In the genomic region with DNA sequence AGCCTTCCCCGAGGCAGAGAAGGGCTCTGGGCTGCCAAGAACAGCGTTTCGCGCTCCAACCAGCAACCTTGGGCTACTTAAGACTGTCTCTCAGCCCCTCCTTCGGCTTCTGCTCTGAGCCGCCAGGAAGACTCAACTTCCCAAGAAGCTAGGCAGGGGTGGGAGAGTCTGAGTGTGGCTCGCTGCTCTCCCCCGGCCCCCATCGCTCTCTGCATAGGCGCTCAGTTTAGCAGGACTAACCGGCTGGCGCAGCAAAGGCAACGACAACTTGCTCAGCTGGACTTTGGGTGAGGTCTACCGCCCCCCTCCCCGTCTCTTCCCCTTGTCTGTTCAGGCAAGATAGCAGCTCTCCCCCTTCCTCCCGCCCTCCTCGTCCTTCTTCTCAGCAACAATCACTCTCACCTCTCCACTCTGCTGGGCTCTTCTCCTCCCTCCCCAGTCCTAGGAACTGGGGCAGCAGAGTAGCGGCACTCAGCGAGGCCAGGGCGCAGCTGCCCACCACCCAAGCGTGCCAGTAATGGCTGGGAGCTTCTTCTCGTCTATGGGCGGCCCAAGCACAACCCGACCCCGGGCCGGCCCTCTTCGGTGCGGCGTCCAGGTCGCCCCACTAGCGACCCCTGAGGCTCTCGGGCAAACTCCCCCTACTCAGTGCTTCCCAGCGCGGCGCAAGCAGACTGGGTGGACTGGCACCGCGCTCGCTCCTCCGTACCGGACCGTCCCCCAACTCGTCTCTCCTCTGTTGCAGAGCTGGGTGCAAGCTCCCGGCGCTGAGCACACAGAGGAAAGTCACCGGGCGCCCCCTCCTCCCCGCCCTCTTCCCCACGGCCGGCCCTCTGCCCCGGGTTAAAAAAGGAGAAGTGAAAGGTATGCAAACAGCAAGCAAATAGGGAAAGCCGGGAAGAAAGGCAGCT, we compare ENCODE assay signal across 8 mouse cellular contexts. TPM values are rescaled to one million over a fixed set of nuclear protein-coding genes. Genes with fewer than 3 reads are reported as not detected.
A peak's percentile ranks its signal among the peaks of the same experiment; 100 is the strongest.
DNase-seq lines count a peak whose midpoint lies in the region; ATAC-seq and TF ChIP-seq lines count a peak whose summit lies in the region.

No protein-coding gene starts in this region.

- DNase-seq in gastrocnemius, adult 2 months = peak; percentile 39
- DNase-seq in gastrocnemius, postnatal 25 days = no peak
- peak; percentile 38 for DNase-seq in kidney, postnatal 10 days
- peak; percentile 69 for DNase-seq in neural tube, embryonic 11.5 days (ENCODE audit: low spot score)
- DNase-seq in spleen, postnatal 4 days (ENCODE audit: low spot score in 2 of 2) = no peak
- no peak for DNase-seq in gastrocnemius, adult 8-10 months (ENCODE audit: low spot score in 2 of 2)

- H3K9ac ChIP-seq in heart, embryonic 11.5 days (ENCODE audit: low read depth, low read length) = peak overlapping the region; percentile 94
- peak overlapping the region; percentile 81 for H3K9ac ChIP-seq in neural tube, embryonic 11.5 days (ENCODE audit: low read length)

- H3K4me1 ChIP-seq in brown adipose tissue, adult 24 weeks (ENCODE audit: control insufficient read depth, insufficient read depth, insufficient read length, low read length) = no peaks in the 10 kb centered on the region
- H3K4me1 ChIP-seq in heart, embryonic 11.5 days (ENCODE audit: control insufficient read depth, insufficient read depth, low read length) = peaks cover 17% of the 10 kb centered on the region
- H3K4me1 ChIP-seq in neural tube, embryonic 11.5 days (ENCODE audit: control insufficient read depth, insufficient read depth, low read length) = peaks cover 22% of the 10 kb centered on the region

- under 1% methylated on average over 51 of the region's 51 CpGs for WGBS in heart, embryonic 11.5 days (ENCODE audit: insufficient replicate concordance)
- under 1% methylated on average over 50 of the region's 51 CpGs for WGBS in neural tube, embryonic 11.5 days

- intact Hi-C loops in gastrocnemius, adult 2 months (cut with DNase I) = no loop called here

- peak overlapping the region; percentile 9 for H3K27ac ChIP-seq in gastrocnemius, adult 2 months
- H3K27ac ChIP-seq in brown adipose tissue, adult 24 weeks (replicated peaks; ENCODE audit: low read depth, low read length) = no peak overlapping the region
- H3K27ac ChIP-seq in heart, embryonic 11.5 days (ENCODE audit: low read depth, low read length) = peak overlapping the region; percentile 94
- peak overlapping the region; percentile 76 for H3K27ac ChIP-seq in neural tube, embryonic 11.5 days (ENCODE audit: low read depth, low read length)

- no peak for TF ChIP-seq CTCF in gastrocnemius, adult 2 months (IDR thresholded peaks at IDR 0.05)

- H3K9me3 ChIP-seq in heart, embryonic 11.5 days (replicated peaks; ENCODE audit: control insufficient read depth, low read length) = no peaks in the 10 kb centered on the region
- H3K9me3 ChIP-seq in neural tube, embryonic 11.5 days (ENCODE audit: control insufficient read depth, low read length) = no peaks in the 10 kb centered on the region

- H3K36me3 ChIP-seq in heart, embryonic 11.5 days (ENCODE audit: control insufficient read depth, insufficient read depth, low read length) = no peaks in the 10 kb centered on the region
- no peaks in the 10 kb centered on the region for H3K36me3 ChIP-seq in neural tube, embryonic 11.5 days (ENCODE audit: control insufficient read depth, insufficient read depth, low read length)

- H3K27me3 ChIP-seq in heart, embryonic 11.5 days (ENCODE audit: control insufficient read depth, insufficient read depth, low read length) = peaks cover 6% of the 10 kb centered on the region
- peaks cover 20% of the 10 kb centered on the region for H3K27me3 ChIP-seq in neural tube, embryonic 11.5 days (ENCODE audit: control insufficient read depth, insufficient read depth, low read length)

- ATAC-seq in heart, embryonic 11.5 days (replicated peaks; ENCODE audit: insufficient number of reproducible peaks, low FRiP score, low TSS enrichment) = peak; percentile 78
- peak; percentile 36 for ATAC-seq in neural tube, embryonic 11.5 days (ENCODE audit: insufficient read depth, low FRiP score, low TSS enrichment)

- H3K4me3 ChIP-seq in gastrocnemius, adult 2 months = peak overlapping the region; percentile 89
- H3K4me3 ChIP-seq in brown adipose tissue, adult 24 weeks (ENCODE audit: insufficient read depth, low read depth, low read length) = peak overlapping the region; percentile 57
- peak overlapping the region; percentile 70 for H3K4me3 ChIP-seq in heart, embryonic 11.5 days (ENCODE audit: low read depth, low read length)
- H3K4me3 ChIP-seq in neural tube, embryonic 11.5 days (ENCODE audit: low read depth, low read length) = peak overlapping the region; percentile 59

- H3K4me2 ChIP-seq in heart, embryonic 11.5 days = peak overlapping the region; percentile 95
- peak overlapping the region; percentile 83 for H3K4me2 ChIP-seq in neural tube, embryonic 11.5 days (ENCODE audit: low read depth)

RNA-seq across cellular contexts. Expression of a gene that starts 1.5 kb away (rescaled TPM):
- total RNA-seq in gastrocnemius, adult 2 months (2021) = 1 to 10 TPM; 3.7 to 4.6 TPM
- 1 to 10 TPM; 2.6 to 3.8 TPM for total RNA-seq in gastrocnemius, postnatal 25 days (2021)
- polyA plus RNA-seq in brown adipose tissue, adult 24 weeks (2012; ENCODE audit: insufficient read depth, insufficient read length, missing spikeins) = 0.24 TPM in 1 of 2 replicates, not detected in the other
- 12.6 and 17.9 TPM in 2 replicates for polyA plus RNA-seq in heart, embryonic 11.5 days (2014; fragmentation: Nextera tagmentation; extraction: Ambion mirVana)
- 11.6 and 13.9 TPM in 2 replicates for polyA plus RNA-seq in neural tube, embryonic 11.5 days (2014; fragmentation: Nextera tagmentation; extraction: Ambion mirVana)
- total RNA-seq in gastrocnemius, adult 8-10 months (2022) = 1 to 10 TPM; 1.8 to 2.3 (median 2.1) TPM

Comparison
In these comparisons a context has a peak if more than half of its experiments do, and no peak if none do; other contexts are left out.
1. DNase-seq: peak in gastrocnemius, adult 2 months (single experiment), kidney, postnatal 10 days (single experiment) and neural tube, embryonic 11.5 days (single experiment); none in gastrocnemius, postnatal 25 days (single experiment), spleen, postnatal 4 days (0 of 2) and gastrocnemius, adult 8-10 months (0 of 2).
2. Peak in every context shown above with its lines, with median percentiles within 50 percentile points of each other: H3K4me3 ChIP-seq.